Mouse (Mus musculus) T-helper 1 cell (primary cell): ENCODE data around the gene Slc9a5.

ENCODE experiments used
- in situ Hi-C: fragments of 300-600 bp; cut with MboI, MseI; formaldehyde crosslinking; loops from one replicate; pipeline ENCODE4 v1.15.1; 2025; ENCODE audit warnings: high pct_unique_total_duplicates

Slc9a5 gene

GRCm38 (mm10) chr8:105354549-105354948 is 5.9 kb downstream of the Slc9a5 start:
- in situ Hi-C loops: no loop called here

DNA sequence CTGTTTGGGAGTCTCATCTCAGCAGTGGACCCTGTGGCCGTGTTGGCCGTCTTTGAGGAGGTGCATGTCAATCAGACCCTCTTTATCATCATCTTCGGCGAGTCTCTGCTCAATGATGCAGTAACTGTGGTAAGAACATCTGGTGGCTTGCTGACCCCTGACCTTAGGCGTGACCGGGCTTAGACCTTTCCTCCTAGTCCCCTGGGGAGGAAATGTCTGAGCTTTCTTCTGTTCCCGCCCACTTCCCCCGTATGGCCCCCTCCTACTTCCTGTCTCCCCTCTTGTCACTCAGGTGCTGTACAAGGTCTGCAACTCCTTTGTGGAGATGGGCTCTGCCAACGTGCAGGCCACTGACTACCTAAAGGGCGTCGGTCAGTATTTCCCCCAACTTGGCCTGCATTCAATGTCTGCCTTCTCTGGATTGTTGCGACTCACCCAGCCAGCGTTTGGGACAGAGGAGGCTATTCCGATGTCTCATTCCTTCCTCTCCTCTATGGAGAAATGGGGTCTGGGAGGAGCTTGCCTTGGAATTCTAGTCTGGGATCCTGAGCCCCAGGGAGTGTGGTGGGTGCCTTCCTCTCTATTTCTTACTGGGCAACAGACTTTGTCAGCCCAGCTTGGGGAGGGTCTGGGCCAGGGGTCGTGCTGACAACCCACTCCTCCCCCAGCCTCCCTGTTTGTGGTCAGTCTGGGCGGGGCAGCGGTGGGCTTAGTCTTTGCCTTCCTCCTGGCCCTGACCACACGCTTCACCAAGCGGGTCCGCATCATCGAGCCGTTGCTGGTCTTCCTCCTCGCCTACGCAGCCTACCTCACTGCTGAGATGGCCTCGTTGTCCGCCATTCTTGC is 6.8 kb downstream of the Slc9a5 start:
- in situ Hi-C loops: no loop called here

GRCm38 (mm10) chr8:105356681-105357080 is 8.0 kb downstream of the Slc9a5 start:
- in situ Hi-C loops: no loop called here

- in situ Hi-C loops: no loop called here
Observed at GRCm38 (mm10) chr8:105359208-105359607, 10.6 kb downstream of the Slc9a5 start.

- in situ Hi-C loops: no loop called here
Observed at GRCm38 (mm10) chr8:105359646-105360045, 11.0 kb downstream of the Slc9a5 start.

DNA sequence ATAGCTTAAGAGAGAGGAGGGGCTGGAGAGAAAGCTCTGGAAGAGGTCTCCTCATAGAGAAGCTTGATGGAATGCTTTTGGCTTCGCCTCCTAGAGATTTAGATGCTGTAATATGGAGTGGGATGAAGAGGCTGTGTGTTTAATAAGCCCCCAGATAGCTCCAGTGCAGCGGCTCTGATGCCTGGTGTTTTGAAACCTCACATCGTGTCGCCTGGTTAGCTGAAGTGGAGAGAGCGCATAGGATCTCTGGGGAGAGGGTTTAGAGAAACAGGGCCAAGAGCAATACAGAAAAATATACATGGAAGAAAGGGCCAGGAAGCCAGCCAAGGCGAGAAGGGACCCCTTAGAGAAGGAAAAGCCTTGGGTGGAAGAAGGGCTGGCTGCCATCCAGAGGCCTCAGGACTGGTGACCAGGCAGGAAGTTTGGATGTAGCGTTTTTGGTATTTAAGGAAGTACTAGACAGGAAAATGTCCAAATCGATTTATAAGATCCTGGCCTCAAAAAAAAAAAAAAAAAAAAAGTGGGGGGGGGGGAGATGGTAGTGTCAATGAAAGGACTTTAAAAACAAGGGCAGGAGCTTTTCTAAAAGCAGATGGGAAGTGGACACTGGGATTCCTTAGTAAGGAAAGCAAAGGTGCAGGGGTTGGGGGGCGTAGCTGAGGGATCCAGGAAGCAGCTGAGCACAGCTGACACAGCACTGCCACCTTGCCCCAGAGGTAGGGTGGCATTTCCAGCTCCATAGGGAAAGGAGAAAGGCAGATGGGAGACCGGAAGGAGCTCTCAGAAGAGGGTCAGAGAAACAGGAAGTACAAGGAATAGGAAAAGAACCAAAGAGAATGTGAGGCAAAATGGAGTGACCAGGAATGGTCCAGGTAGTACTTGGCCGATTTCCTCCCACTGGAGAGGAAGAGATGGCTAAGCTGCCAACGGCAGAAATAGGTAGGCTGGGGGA is 13.4 kb downstream of the Slc9a5 start:
- in situ Hi-C loops: no loop called here

- in situ Hi-C loops: no loop called here
Observed at GRCm38 (mm10) chr8:105367107-105367506, 18.5 kb downstream of the Slc9a5 start.

- in situ Hi-C loops: no loop called here
Observed at GRCm38 (mm10) chr8:105372473-105372872, 23.8 kb downstream of the Slc9a5 start.

- in situ Hi-C loops: no loop called here
Observed at GRCm38 (mm10) chr8:105373032-105373431, 24.4 kb downstream of the Slc9a5 start, which contains the start of gene Plekhg4. Gene Plekhg4, plus strand, starts transcription at chr8:105373274.

DNA sequence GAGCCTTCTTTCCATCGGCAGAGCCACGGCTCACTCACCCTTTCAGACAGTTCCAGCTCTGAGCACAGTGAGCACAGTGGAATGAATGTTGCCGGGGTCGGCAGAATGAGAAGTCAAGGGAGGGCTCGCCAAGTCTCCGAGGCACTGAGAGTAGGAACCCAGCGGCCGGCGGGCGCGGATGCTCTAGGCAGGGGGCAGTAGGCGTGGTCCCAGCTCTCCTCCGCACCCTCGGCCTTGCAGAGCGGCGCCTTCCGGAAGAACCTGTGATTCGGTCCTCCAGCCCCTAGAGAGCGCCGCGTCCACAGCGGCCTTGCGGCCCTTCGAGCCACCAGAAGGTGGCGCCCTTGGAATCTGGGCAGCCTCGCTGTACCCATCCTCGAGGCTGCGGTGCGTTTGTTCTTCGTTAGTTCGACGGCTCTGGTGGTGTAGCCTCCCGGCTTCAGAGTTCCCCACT is 25.9 kb downstream of the Slc9a5 start:
- in situ Hi-C loops: no loop called here

DNA sequence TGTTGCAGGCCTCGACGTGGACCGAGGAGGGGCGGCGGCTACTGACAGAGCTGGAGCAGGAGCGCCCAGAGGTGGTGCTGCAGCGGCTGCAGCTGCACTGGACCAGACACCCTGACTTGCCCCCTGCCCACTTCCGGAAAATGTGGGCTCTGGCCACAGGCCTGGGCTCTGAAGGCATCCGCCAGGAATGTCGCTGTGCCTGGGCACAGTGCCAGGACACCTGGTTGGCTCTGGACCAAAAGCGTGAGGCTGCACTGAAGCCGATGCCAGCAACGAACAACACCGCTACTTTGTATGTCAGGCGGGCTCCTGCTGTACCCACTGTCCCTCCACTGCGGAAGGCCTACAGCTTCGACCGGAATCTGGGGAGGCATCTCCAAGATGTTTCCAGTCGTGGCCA is 30.0 kb downstream of the Slc9a5 start:
- in situ Hi-C loops: no loop called here

DNA sequence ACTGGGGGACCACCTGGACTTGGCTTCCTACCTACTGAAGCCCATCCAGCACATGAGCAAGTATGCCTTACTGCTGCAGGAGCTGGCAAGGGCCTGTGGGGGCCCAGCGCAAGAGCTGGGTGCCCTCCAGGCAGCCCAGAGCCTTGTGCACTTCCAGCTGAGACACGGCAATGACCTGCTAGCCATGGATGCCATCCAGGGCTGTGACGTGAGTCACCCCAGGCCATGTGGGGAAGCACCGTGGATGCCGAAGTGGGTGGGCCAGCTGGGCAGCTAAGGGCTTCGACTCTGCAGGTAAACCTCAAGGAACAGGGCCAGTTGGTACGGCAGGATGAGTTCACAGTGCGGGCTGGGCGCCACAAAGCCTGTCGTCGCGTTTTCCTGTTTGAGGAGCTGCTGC is 31.7 kb downstream of the Slc9a5 start:
- in situ Hi-C loops: no loop called here

DNA sequence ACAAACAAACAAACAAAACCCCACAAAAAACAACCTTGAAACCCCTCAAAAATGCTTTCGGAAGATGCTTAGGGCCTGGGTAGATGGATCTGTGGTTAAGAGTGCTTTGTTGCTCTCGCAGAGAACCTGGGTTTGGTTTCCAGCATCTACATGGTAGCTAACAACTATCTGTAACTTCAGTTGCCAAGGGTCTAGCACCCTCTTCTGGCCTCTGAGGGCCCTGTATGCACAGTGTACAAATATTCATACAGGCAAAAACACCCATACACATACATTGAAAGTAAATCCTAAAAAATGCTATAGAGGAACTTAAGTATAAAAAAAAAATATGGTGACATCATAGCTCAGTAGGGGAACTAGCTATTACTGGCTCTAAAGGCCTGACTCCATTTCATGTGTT is 35.4 kb downstream of the Slc9a5 start:
- in situ Hi-C loops: no loop called here

- in situ Hi-C loops: no loop called here
Observed at GRCm38 (mm10) chr8:105387151-105387550, 38.5 kb downstream of the Slc9a5 start.

DNA sequence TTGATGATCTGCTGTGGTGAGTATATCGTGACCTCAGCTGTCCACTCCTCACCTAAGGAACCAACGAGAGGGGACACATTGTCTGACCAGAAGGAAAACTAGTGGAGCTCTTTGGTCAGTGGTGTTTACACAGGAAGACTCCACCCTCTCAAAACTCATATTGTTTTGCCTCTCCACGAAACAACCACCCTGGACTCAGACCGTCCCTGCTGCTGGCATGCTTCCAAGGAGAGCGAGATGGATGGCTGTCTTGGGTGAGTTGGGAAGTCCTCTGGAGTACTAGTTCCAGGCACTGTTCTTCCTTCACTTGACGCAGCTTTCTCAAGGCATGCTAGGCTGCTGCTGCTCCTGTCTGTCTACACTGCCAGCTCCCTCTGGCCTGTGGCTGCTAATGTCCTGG is 40.5 kb downstream of the Slc9a5 start:
- in situ Hi-C loops: no loop called here

DNA sequence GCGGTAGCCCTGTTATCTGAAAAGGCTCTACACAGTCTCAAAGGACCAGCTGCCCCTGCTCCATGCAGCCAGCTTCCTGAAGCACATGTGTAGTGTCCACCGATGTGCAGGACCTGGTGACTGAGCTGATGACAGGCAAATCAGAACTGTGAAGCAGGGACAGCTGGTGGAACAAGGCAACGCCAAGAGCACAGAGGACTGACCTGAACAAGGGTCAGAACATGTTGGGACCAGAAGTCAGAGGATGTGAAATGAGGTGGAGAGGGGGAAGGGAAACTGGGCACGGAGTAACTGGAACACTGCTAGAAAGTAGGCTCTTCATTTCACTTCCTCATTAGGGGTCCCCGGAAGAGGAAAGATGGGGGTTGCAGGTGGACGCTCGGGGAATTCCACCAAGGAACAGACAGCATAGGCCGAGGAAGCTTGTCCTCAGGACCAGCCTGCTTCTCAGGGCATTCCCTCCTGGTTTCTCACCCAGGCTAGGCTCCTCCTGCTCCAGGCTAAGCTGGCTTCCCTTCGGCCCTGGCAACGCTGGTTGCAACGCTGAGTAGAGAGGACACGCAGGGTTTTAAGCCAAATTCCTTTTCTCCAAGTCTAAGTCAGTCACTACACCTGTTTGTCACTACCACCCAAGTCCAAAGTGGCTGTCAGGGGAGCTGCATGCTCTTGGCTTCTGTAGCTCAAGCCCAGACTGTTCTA is 44.6 kb downstream of the Slc9a5 start:
- in situ Hi-C loops: no loop called here

- in situ Hi-C loops: no loop called here
Observed at GRCm38 (mm10) chr8:105393915-105394314, 45.3 kb downstream of the Slc9a5 start.

- in situ Hi-C loops: no loop called here
Observed at GRCm38 (mm10) chr8:105397747-105398146, 49.1 kb downstream of the Slc9a5 start.

- in situ Hi-C loops: no loop called here
Observed at GRCm38 (mm10) chr8:105400016-105400415, 51.4 kb downstream of the Slc9a5 start.

GRCm38 (mm10) chr8:105403467-105403866 is 54.8 kb downstream of the Slc9a5 start:
- in situ Hi-C loops: no loop called here

DNA sequence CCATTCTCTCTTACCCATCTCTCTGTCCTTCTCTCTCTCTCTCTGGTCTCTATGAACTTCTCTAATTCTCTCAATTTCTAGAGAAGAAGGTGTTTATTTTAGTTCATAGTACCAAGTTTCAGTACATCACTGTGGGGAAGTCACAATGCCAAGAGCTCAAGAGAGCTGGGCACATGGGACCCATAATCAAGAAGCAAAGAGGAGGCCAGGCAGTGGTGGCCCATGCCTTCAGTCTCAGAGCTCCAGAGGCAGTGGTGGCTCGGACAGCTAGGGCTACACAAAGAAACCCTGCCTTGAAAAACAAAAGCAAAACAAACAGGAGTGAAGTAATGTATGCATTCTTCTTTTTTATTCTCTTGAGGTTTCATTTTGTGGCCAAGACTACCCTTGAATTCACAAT is 55.9 kb downstream of the Slc9a5 start:
- in situ Hi-C loops: no loop called here

- in situ Hi-C loops: no loop called here
Observed at GRCm38 (mm10) chr8:105406416-105406815, 57.8 kb downstream of the Slc9a5 start.
